Mouse (Mus musculus): ENCODE data around the gene Apbb2.

Gene Apbb2

GRCm38 (mm10) chr5:66602287-66602820, 16.2 kb downstream of the Apbb2 start:
- no peak for DNase-seq (ENCODE audit: low spot score)

- DNase-seq (ENCODE audit: low spot score), result no peak
Measured at GRCm38 (mm10) chr5:66600415-66600814, 18.2 kb downstream of the Apbb2 start.

- DNase-seq (ENCODE audit: low spot score), result no peak
Measured at GRCm38 (mm10) chr5:66599888-66600287, 18.7 kb downstream of the Apbb2 start.

- DNase-seq (ENCODE audit: low spot score), result no peak
Measured at GRCm38 (mm10) chr5:66596296-66596695, 22.3 kb downstream of the Apbb2 start.

- no peak for DNase-seq (ENCODE audit: low spot score)
Measured at GRCm38 (mm10) chr5:66594881-66595280, 23.7 kb downstream of the Apbb2 start.

DNA sequence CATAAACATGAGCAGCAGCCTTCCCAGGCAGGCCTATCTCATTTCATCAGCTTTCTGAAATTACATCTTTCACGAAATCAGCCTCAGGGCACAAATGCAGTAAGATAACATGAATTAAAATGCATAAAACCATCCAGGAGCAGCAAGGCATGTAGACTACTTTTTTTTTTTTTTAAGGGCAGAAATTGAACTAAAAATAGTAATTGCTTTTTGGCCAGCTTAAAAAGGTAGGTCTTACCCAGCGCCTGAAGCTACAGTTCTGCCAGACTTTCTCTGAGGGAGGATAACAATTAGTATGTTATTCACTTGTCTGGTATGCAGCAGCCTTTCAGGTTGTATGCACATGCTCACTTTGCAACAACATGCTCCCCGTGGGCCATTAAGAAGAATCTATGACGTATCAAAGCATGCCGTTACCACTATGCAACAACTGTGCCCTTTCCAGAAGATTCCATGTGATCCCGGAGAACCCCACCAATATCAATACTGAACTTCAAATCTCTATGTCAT, 32.3 kb downstream of the Apbb2 start:
- no peak for DNase-seq (ENCODE audit: low spot score)

GRCm38 (mm10) chr5:66583019-66583406, 35.6 kb downstream of the Apbb2 start:
- DNase-seq (ENCODE audit: low spot score), result no peak

- DNase-seq (ENCODE audit: low spot score), result no peak
Measured at GRCm38 (mm10) chr5:66582281-66583018, 36.1 kb downstream of the Apbb2 start.

- DNase-seq (ENCODE audit: low spot score), result no peak
Measured at GRCm38 (mm10) chr5:66579066-66579465, 39.5 kb downstream of the Apbb2 start.

DNA sequence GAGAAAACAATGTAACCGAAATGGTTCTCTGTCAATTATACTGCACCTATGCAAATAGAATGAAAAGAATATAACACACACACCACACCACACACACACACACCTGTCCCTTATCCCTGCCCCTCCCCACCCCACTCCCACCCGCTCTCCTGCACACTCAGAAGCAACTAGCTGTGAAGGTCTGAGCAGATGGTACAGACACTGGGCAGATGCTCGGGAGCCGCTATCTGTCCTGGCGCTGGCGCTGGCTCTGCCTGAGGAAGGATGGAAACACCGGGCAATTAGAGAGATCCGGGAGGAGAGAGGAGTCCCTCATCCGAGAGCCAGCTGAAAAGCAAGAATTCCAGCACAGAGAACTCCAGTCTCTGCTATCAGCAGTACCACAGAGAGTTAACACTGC, 42.3 kb downstream of the Apbb2 start:
- no peak for DNase-seq (ENCODE audit: low spot score)

GRCm38 (mm10) chr5:66575148-66575547, 43.4 kb downstream of the Apbb2 start:
- no peak for DNase-seq (ENCODE audit: low spot score)

GRCm38 (mm10) chr5:66573266-66573665, 45.3 kb downstream of the Apbb2 start:
- no peak for DNase-seq (ENCODE audit: low spot score)

- DNase-seq (ENCODE audit: low spot score), result no peak
Measured at GRCm38 (mm10) chr5:66572086-66572855, 46.3 kb downstream of the Apbb2 start.

- no peak for DNase-seq (ENCODE audit: low spot score)
Measured at GRCm38 (mm10) chr5:66570709-66571108, 47.9 kb downstream of the Apbb2 start.

DNA sequence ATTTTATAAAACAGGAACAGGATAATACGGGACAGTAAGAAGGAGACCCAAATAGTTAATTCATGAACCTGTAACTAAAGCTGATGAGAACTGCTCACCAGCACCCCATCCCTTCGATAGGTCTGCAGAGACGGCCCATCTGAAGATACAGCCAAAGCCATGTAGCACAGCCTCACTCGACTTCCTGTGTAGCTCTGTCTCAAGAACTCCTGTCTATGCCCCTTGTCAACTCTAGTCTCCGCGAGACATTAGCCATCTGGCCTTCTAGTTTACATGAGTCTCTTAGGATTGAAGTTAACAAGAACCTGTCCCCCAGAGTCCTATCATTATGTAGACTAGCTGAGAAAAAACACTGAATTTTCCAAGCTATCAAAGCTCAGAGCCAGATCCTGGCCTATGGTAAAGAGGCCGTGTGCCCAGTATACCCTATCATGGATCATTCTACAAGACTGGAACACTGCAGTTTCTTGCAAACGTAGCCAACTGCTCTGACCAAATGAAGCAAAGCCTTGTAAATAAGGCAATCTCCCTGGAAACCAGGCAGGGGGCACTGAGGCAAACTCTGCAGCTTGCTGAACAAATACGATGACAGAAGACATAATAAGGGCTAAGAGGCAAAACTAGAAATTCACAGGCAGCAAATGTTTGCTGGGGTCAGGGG, 49.3 kb downstream of the Apbb2 start:
- no peak for DNase-seq (ENCODE audit: low spot score)

- no peak for DNase-seq (ENCODE audit: low spot score)
Measured at GRCm38 (mm10) chr5:66568002-66568401, 50.6 kb downstream of the Apbb2 start.

DNA sequence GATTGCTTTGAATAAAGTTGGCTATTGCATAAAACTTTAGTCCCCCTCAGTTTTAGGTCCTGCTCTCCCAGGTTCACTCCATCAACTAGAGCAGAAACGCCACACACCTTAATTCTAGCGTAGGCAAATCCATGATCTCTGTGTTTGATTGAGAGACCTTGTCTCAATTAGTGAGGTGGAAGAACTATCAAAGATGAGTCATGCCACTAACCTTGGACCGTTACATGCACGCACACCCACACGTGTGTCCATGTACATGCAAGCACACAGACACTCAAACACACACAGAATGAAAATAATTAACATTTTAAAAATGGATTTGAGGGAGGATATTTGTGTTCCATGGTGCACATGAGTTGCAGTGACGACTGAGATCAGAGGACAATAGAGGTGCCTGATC, 51.2 kb downstream of the Apbb2 start:
- no peak for DNase-seq (ENCODE audit: low spot score)

DNA sequence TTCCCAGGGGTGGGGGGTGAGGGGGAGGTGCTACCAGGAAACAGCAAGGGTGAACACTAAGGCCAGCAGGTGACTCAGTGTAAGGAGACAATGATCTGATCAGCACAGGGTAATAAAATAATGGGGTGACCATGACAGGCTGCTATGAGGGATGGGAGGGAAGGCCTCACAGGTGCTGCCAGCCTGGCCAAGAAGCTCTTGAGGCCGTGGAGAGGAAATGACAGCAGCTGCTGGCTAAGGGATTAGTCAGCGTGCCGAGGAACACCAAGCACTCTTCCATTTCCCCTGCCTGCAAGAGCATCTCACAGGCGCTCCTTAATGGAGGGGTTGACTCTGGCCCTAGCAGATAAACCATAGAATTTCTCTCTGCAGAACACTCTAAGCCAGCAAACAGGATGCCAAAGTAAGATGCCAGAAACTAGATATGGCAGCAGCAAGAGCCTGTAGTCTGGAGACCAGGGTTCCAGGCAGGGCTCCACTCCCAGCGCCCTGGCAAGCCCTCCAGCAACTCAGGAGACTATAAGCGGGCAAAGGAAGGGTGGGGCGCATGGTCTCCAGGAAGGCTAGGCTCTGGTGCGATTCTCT, 58.9 kb downstream of the Apbb2 start:
- DNase-seq (ENCODE audit: low spot score), result no peak

- no peak for DNase-seq (ENCODE audit: low spot score)
Measured at GRCm38 (mm10) chr5:66558094-66558493, 60.5 kb downstream of the Apbb2 start.

GRCm38 (mm10) chr5:66553933-66554332, 64.7 kb downstream of the Apbb2 start:
- no peak for DNase-seq (ENCODE audit: low spot score)

DNA sequence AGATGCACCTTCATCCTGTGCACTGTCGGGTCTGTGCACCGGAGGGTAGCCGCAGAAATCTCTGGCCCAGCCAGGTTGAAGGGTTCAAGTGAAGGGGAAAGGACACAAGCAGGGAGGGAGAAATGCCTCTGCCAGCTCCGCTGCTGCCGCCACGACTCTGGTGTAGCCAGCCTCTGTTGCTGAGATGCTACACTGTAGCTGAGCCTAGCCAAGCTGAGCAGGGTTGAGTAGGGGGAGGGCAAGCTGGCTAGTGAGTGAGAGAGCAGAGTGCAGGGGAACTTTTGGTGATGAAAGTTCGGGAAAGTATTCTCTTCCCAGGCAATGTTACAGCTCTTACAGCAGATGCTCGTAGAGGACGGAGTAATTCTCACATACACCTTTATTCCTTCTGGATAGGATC, 66.3 kb downstream of the Apbb2 start:
- DNase-seq (ENCODE audit: low spot score), result no peak

DNA sequence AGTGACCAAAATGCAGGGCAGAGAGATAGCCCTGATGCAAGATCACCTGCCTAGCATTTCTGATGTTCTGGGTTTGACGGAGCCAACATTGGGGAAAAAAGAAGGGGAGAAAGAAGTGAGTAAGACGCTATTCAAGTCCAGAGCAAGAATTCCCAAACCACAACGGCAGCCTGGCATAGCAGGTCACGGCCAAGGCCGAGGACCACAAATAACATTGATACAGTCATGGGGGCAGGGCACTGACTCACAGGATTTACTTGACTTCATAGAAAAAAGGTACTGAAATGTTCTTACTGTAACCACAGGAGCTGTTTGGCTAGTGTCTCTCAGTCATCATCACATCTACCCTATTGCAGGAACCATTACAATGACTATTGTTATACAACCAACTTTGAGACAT, 68.3 kb downstream of the Apbb2 start:
- no peak for DNase-seq (ENCODE audit: low spot score)
